Mouse (Mus musculus): ENCODE measurements around the gene Akap7. TPM values are rescaled to one million over a fixed set of nuclear protein-coding genes. Genes with fewer than 3 reads are reported as not detected.

The Akap7 gene
- polyA plus RNA-seq, 2 experiments, result 14.3 to 26.8 TPM

GRCm38 (mm10) chr10:25140155-25140755 is 167.4 kb downstream of the Akap7 start:
- Histone ChIP-seq H3K27ac (no peak overlapping the region), H3K9me3 (ENCODE audit: control insufficient read depth, low read length) (no peaks in the 10 kb centered on the region), H3K36me3 (replicated peaks; ENCODE audit: control insufficient read depth, insufficient read depth, low read depth) (no peaks in the 10 kb centered on the region), H3K27me3 (ENCODE audit: control insufficient read depth, insufficient read depth, low read length) (no peaks in the 10 kb centered on the region), H3K4me1 (replicated peaks; ENCODE audit: control insufficient read depth in 2 of 2, insufficient read depth in 2 of 2, low read length in 1 of 2) (peaks cover 5 to 10% of the 10 kb centered on the region in 2 experiments), H3K4me3 (ENCODE audit: insufficient read depth in 1 of 2, low read depth in 2 of 2, low read length in 2 of 2) (no peak overlapping the region), H3K4me2 (ENCODE audit: low read depth) (no peak overlapping the region), H3K9ac (replicated peaks) (no peak overlapping the region)
- no peak for TF ChIP-seq CTCF (IDR thresholded peaks at IDR 0.05; ENCODE audit: low read depth)
- TF ChIP-seq EP300 (IDR thresholded peaks at IDR 0.05; ENCODE audit: low read depth), result no peak
- ATAC-seq (ENCODE audit: insufficient read depth) (no peak), DNase-seq (ENCODE audit: low read depth in 3 of 3, low spot score in 3 of 3) (no peak)
- WGBS (ENCODE audit: insufficient replicate concordance), result 38% methylated on average over 14 of the region's 14 CpGs

GRCm38 (mm10) chr10:25133581-25133980 is 174.1 kb downstream of the Akap7 start:
- no peak overlapping the region for H3K4me3 ChIP-seq (ENCODE audit: insufficient read depth in 1 of 2, low read depth in 2 of 2, low read length in 2 of 2)
- H3K4me1 ChIP-seq (replicated peaks; ENCODE audit: control insufficient read depth in 2 of 2, insufficient read depth in 2 of 2, low read length in 1 of 2), result peaks cover 0 to 5% of the 10 kb centered on the region in 2 experiments; a peak in 1 of 4 replicates
- DNase-seq (ENCODE audit: low read depth in 3 of 3, low spot score in 3 of 3) (peak; percentile 27 to 31 (median 29)), ATAC-seq (ENCODE audit: insufficient read depth) (peak; percentile 94)
- no peak overlapping the region for H3K9ac ChIP-seq (replicated peaks)
- WGBS (ENCODE audit: insufficient replicate concordance), result 32% methylated on average over 1 of the region's 1 CpGs
- no peaks in the 10 kb centered on the region for H3K36me3 ChIP-seq (replicated peaks; ENCODE audit: control insufficient read depth, insufficient read depth, low read depth)
- H3K27me3 ChIP-seq (ENCODE audit: control insufficient read depth, insufficient read depth, low read length), result no peaks in the 10 kb centered on the region
- TF ChIP-seq EP300 (IDR thresholded peaks at IDR 0.05; ENCODE audit: low read depth) (peak; percentile 70), CTCF (IDR thresholded peaks at IDR 0.05; ENCODE audit: low read depth) (no peak)
- no peaks in the 10 kb centered on the region for H3K9me3 ChIP-seq (ENCODE audit: control insufficient read depth, low read length)
- no peak overlapping the region for H3K4me2 ChIP-seq (ENCODE audit: low read depth)
- H3K27ac ChIP-seq, result no peak overlapping the region

- no peak for ATAC-seq (ENCODE audit: insufficient read depth)
- no peak overlapping the region for H3K9ac ChIP-seq (replicated peaks)
- 57% methylated on average over 5 of the region's 5 CpGs for WGBS (ENCODE audit: insufficient replicate concordance)
- no peak overlapping the region for H3K27ac ChIP-seq
- H3K4me1 ChIP-seq (replicated peaks; ENCODE audit: control insufficient read depth in 2 of 2, insufficient read depth in 2 of 2, low read length in 1 of 2), result peaks cover 0 to 7% of the 10 kb centered on the region in 2 experiments; a peak in 2 of 4 replicates
- DNase-seq (ENCODE audit: low read depth in 3 of 3, low spot score in 3 of 3), result no peak
- no peak overlapping the region for H3K4me3 ChIP-seq (ENCODE audit: insufficient read depth in 1 of 2, low read depth in 2 of 2, low read length in 2 of 2)
- H3K27me3 ChIP-seq (ENCODE audit: control insufficient read depth, insufficient read depth, low read length), result no peaks in the 10 kb centered on the region
- H3K4me2 ChIP-seq (ENCODE audit: low read depth), result no peak overlapping the region
- H3K9me3 ChIP-seq (ENCODE audit: control insufficient read depth, low read length), result no peaks in the 10 kb centered on the region
- no peaks in the 10 kb centered on the region for H3K36me3 ChIP-seq (replicated peaks; ENCODE audit: control insufficient read depth, insufficient read depth, low read depth)
- no peak for TF ChIP-seq EP300 (IDR thresholded peaks at IDR 0.05; ENCODE audit: low read depth)
- no peak for TF ChIP-seq CTCF (IDR thresholded peaks at IDR 0.05; ENCODE audit: low read depth)
Observed at GRCm38 (mm10) chr10:25128455-25128863, 179.2 kb downstream of the Akap7 start.

- no peak for DNase-seq (ENCODE audit: low read depth in 3 of 3, low spot score in 3 of 3)
- H3K4me2 ChIP-seq (ENCODE audit: low read depth), result no peak overlapping the region
- no peak overlapping the region for H3K9ac ChIP-seq (replicated peaks)
- TF ChIP-seq CTCF (IDR thresholded peaks at IDR 0.05; ENCODE audit: low read depth) (no peak), EP300 (IDR thresholded peaks at IDR 0.05; ENCODE audit: low read depth) (no peak)
- peaks cover 0 to 9% of the 10 kb centered on the region in 2 experiments; a peak in 2 of 4 replicates for H3K4me1 ChIP-seq (replicated peaks; ENCODE audit: control insufficient read depth in 2 of 2, insufficient read depth in 2 of 2, low read length in 1 of 2)
- 38% methylated on average over 2 of the region's 2 CpGs for WGBS (ENCODE audit: insufficient replicate concordance)
- H3K9me3 ChIP-seq (ENCODE audit: control insufficient read depth, low read length), result no peaks in the 10 kb centered on the region
- no peak for ATAC-seq (ENCODE audit: insufficient read depth)
- H3K36me3 ChIP-seq (replicated peaks; ENCODE audit: control insufficient read depth, insufficient read depth, low read depth), result no peaks in the 10 kb centered on the region
- H3K27ac ChIP-seq, result no peak overlapping the region
- no peaks in the 10 kb centered on the region for H3K27me3 ChIP-seq (ENCODE audit: control insufficient read depth, insufficient read depth, low read length)
- no peak overlapping the region for H3K4me3 ChIP-seq (ENCODE audit: insufficient read depth in 1 of 2, low read depth in 2 of 2, low read length in 2 of 2)
Observed at GRCm38 (mm10) chr10:25126035-25126434, 181.6 kb downstream of the Akap7 start.

- ATAC-seq (ENCODE audit: insufficient read depth) (no peak), DNase-seq (ENCODE audit: low read depth in 3 of 3, low spot score in 3 of 3) (no peak)
- WGBS (ENCODE audit: insufficient replicate concordance), result 54% methylated on average over 5 of the region's 5 CpGs
- no peaks in the 10 kb centered on the region for H3K27me3 ChIP-seq (ENCODE audit: control insufficient read depth, insufficient read depth, low read length)
- no peak overlapping the region for H3K27ac ChIP-seq
- TF ChIP-seq CTCF (IDR thresholded peaks at IDR 0.05; ENCODE audit: low read depth) (no peak), EP300 (IDR thresholded peaks at IDR 0.05; ENCODE audit: low read depth) (no peak)
- H3K36me3 ChIP-seq (replicated peaks; ENCODE audit: control insufficient read depth, insufficient read depth, low read depth), result no peaks in the 10 kb centered on the region
- no peak overlapping the region for H3K9ac ChIP-seq (replicated peaks)
- H3K9me3 ChIP-seq (ENCODE audit: control insufficient read depth, low read length), result no peaks in the 10 kb centered on the region
- H3K4me1 ChIP-seq (replicated peaks; ENCODE audit: control insufficient read depth in 2 of 2, insufficient read depth in 2 of 2, low read length in 1 of 2), result peaks cover 6 to 24% of the 10 kb centered on the region in 2 experiments
- no peak overlapping the region for H3K4me2 ChIP-seq (ENCODE audit: low read depth)
- no peak overlapping the region for H3K4me3 ChIP-seq (ENCODE audit: insufficient read depth in 1 of 2, low read depth in 2 of 2, low read length in 2 of 2)
Observed at GRCm38 (mm10) chr10:25120871-25121554, 186.7 kb downstream of the Akap7 start.

Other genes starting within 250 kb of the Akap7 start
- 7.3 and 11.7 TPM in 2 replicates for gene Epb41l2, start 51.9 kb upstream of the Akap7 start, polyA plus RNA-seq (2012; rRNA removed)
- gene Epb41l2, start 51.9 kb upstream of the Akap7 start, polyA plus RNA-seq (2014; fragmentation: Nextera tagmentation; extraction: Ambion mirVana), result 6.8 and 8.0 TPM in 2 replicates
- 16.5 and 18.3 TPM in 2 replicates for gene Smlr1, start 228.4 kb upstream of the Akap7 start, polyA plus RNA-seq (2012; rRNA removed)
- 14.3 and 17.7 TPM in 2 replicates for gene Smlr1, start 228.4 kb upstream of the Akap7 start, polyA plus RNA-seq (2014; fragmentation: Nextera tagmentation; extraction: Ambion mirVana)